Mouse (Mus musculus): Measurements from ENCODE around the gene Olfr1123.

- no peak for TF ChIP-seq TAL1 (IDR thresholded peaks at IDR 0.05; ENCODE audit: low read length)
- TF ChIP-seq GATA1 (IDR thresholded peaks at IDR 0.05; ENCODE audit: low read length), result no peak
Observed at GRCm38 (mm10) chr2:87416335-87416734, at the start of gene Olfr1123.

All from erythroblast, embryonic 14.5 days (primary cell).